Mouse (Mus musculus) Muller cell, postnatal 12 days (primary cell): ENCODE results near the gene Hnrnpll.
A peak's percentile ranks its signal among the peaks of the same experiment; 100 is the strongest.

Experiments
- DNase-seq: peaks from one replicate; pipeline ENCODE4 v3.0.0-alpha.2; 2015; ENCODE audit errors: inconsistent ontology term

Gene Hnrnpll

GRCm38 (mm10) chr17:80061783-80062619 lies at the start of gene Hnrnpll:
Gene Hnrnpll, minus strand, starts transcription at chr17:80062334.
- peak; percentile 99 for DNase-seq

- DNase-seq, result no peak
Measured at GRCm38 (mm10) chr17:80105348-80105978, 43.3 kb upstream of the Hnrnpll start.

- DNase-seq, result no peak
Measured at GRCm38 (mm10) chr17:80099823-80100222, 37.7 kb upstream of the Hnrnpll start.

GRCm38 (mm10) chr17:80097221-80097620 lies 35.1 kb upstream of the Hnrnpll start:
- DNase-seq, result no peak

- no peak for DNase-seq
Measured at GRCm38 (mm10) chr17:80096720-80097114, 34.6 kb upstream of the Hnrnpll start.

- peak; percentile 60 for DNase-seq
Measured at GRCm38 (mm10) chr17:80096043-80096719, 34.0 kb upstream of the Hnrnpll start.

GRCm38 (mm10) chr17:80095254-80095899 lies 33.2 kb upstream of the Hnrnpll start:
- no peak for DNase-seq

- no peak for DNase-seq
Measured at GRCm38 (mm10) chr17:80091879-80092549, 29.9 kb upstream of the Hnrnpll start.

GRCm38 (mm10) chr17:80090551-80090950 lies 28.4 kb upstream of the Hnrnpll start:
- DNase-seq, result no peak

- DNase-seq, result no peak
Measured at GRCm38 (mm10) chr17:80088168-80088567, 26.0 kb upstream of the Hnrnpll start.

- no peak for DNase-seq
Measured at GRCm38 (mm10) chr17:80086591-80086990, 24.5 kb upstream of the Hnrnpll start.

- no peak for DNase-seq
Measured at GRCm38 (mm10) chr17:80084424-80084823, 22.3 kb upstream of the Hnrnpll start.

- no peak for DNase-seq
Measured at GRCm38 (mm10) chr17:80083223-80083622, 21.1 kb upstream of the Hnrnpll start.

GRCm38 (mm10) chr17:80078726-80079125 lies 16.6 kb upstream of the Hnrnpll start:
- DNase-seq, result peak; percentile 29

- no peak for DNase-seq
Measured at GRCm38 (mm10) chr17:80067257-80067656, 5.1 kb upstream of the Hnrnpll start.

- DNase-seq, result no peak
Measured at GRCm38 (mm10) chr17:80063840-80064495, 1.8 kb upstream of the Hnrnpll start.

GRCm38 (mm10) chr17:80063386-80063785 lies 1.3 kb upstream of the Hnrnpll start:
- no peak for DNase-seq

- DNase-seq, result no peak
Measured at GRCm38 (mm10) chr17:80062620-80063010, 481 bp upstream of the Hnrnpll start.

- peak; percentile 69 for DNase-seq
Measured at GRCm38 (mm10) chr17:80060828-80061782, 1.0 kb downstream of the Hnrnpll start.

- no peak for DNase-seq
Measured at GRCm38 (mm10) chr17:80060151-80060550, 2.0 kb downstream of the Hnrnpll start.
